Mouse (Mus musculus) midbrain, embryonic 14.5 days (tissue): ENCODE results near the gene Olfr747. TPM values are rescaled to one million over a fixed set of nuclear protein-coding genes. Genes with fewer than 3 reads are reported as not detected.
"Not testable (repeated sequence)": the region's sequence is repeated elsewhere in the genome, so short reads cannot be mapped to it uniquely, and the experiment has no call there.

Experiments
- ATAC-seq: fragments of 200-750 bp; cut with Nextera tagmentation; 2 replicates; pipeline ENCODE4 v1.8.0; 2017; ENCODE audit warnings: moderate number of reproducible peaks, moderate library complexity; ENCODE audit not compliant: low FRiP score, low TSS enrichment
- DNase-seq: peaks from one replicate; pipeline ENCODE4 v3.0.0-alpha.2; 2015
- H3K27ac ChIP-seq: fragments of 300-500 bp; sonication (generic); replicated peaks from 2 replicates; pipeline ENCODE4 v1.5.1; 2014; ENCODE audit warnings: mild to moderate bottlenecking, low read depth, low read length, moderate library complexity
- H3K27me3 ChIP-seq: fragments of 300-500 bp; sonication (generic); 2 replicates; pipeline ENCODE4 v1.6.1; 2014; ENCODE audit warnings: low read length, control low read depth, mixed read lengths; ENCODE audit not compliant: control insufficient read depth, insufficient read depth
- H3K36me3 ChIP-seq: fragments of 300-500 bp; sonication (generic); 2 replicates; pipeline ENCODE4 v1.6.1; 2014; ENCODE audit warnings: low read length, control low read depth; ENCODE audit not compliant: control insufficient read depth, insufficient read depth
- H3K4me1 ChIP-seq: fragments of 300-500 bp; sonication (generic); 2 replicates; pipeline ENCODE4 v1.6.1; 2014; ENCODE audit warnings: mild to moderate bottlenecking, antibody characterized with exemption, low read length, control low read depth; ENCODE audit not compliant: control insufficient read depth, insufficient read depth
- H3K4me2 ChIP-seq: fragments of 300-500 bp; sonication (generic); 2 replicates; pipeline ENCODE4 v1.6.1; 2014; ENCODE audit warnings: mild to moderate bottlenecking, low read length, moderate library complexity
- H3K4me3 ChIP-seq: fragments of 300-500 bp; sonication (generic); replicated peaks from 2 replicates; pipeline ENCODE4 v1.5.1; 2014; ENCODE audit warnings: low read depth, low read length
- H3K9ac ChIP-seq: fragments of 300-500 bp; sonication (generic); replicated peaks from 2 replicates; pipeline ENCODE4 v1.6.1; 2014; ENCODE audit warnings: mild to moderate bottlenecking, low read length, moderate library complexity
- H3K9me3 ChIP-seq: fragments of 300-500 bp; sonication (generic); 2 replicates; pipeline ENCODE4 v1.6.1; 2016; ENCODE audit warnings: low read length, control low read depth, mixed read lengths; ENCODE audit not compliant: control insufficient read depth
- WGBS: fragments of 180-500 bp; shearing (Covaris S2); extraction: QIAGEN DNeasy Blood & Tissue Kit; methylation state at CpG from one replicate; pipeline ENCODE4 v1.1.7; 2014; 5-methylcytosine and 5-hydroxymethylcytosine counted together
- polyA plus RNA-seq: library from polyadenylated mRNA; unstranded; fragments of >200 nt; fragmentation: Nextera tagmentation; extraction: Ambion mirVana; gene quantifications from 2 replicates; pipeline ENCODE4 v1.2.1, GENCODE M21; 2014

Gene Olfr747
- not detected in 2 replicates for polyA plus RNA-seq

- H3K27me3 ChIP-seq: no peaks in the 10 kb centered on the region
- DNase-seq (no peak), ATAC-seq (no peak)
- H3K27ac ChIP-seq: no peak within 1 kb of the TSS
- H3K9me3 ChIP-seq: no peaks in the 10 kb centered on the region
- H3K9ac ChIP-seq: no peak within 1 kb of the TSS
- no peaks in the 10 kb centered on the region for H3K4me1 ChIP-seq
- no peaks in the 10 kb centered on the region for H3K36me3 ChIP-seq
- no peak within 1 kb of the TSS for H3K4me3 ChIP-seq
- WGBS: 92% methylated on average over 3 of the region's 3 CpGs
- H3K4me2 ChIP-seq: no peak within 1 kb of the TSS
Measured at GRCm38 (mm10) chr14:50693106-50693505, at the start of gene Olfr747. TSS of gene Olfr747 (minus strand) at chr14:50693206.

- Histone ChIP-seq H3K4me3 (no peak overlapping the region), H3K9ac (no peak overlapping the region), H3K27me3 (no peaks in the 10 kb centered on the region), H3K4me2 (no peak overlapping the region), H3K9me3 (no peaks in the 10 kb centered on the region), H3K4me1 (no peaks in the 10 kb centered on the region), H3K27ac (no peak overlapping the region), H3K36me3 (no peaks in the 10 kb centered on the region)
- DNase-seq (no peak), ATAC-seq (no peak)
- 72% methylated on average over 2 of the region's 2 CpGs for WGBS
Measured at GRCm38 (mm10) chr14:50741584-50741983, 48.6 kb upstream of the Olfr747 start.

GRCm38 (mm10) chr14:50740334-50740733 is 47.3 kb upstream of the Olfr747 start:
- H3K27me3 ChIP-seq: no peaks in the 10 kb centered on the region
- WGBS: 79% methylated on average over 2 of the region's 2 CpGs
- no peaks in the 10 kb centered on the region for H3K4me1 ChIP-seq
- ATAC-seq (no peak), DNase-seq (no peak)
- no peaks in the 10 kb centered on the region for H3K36me3 ChIP-seq
- H3K4me2 ChIP-seq: no peak overlapping the region
- no peaks in the 10 kb centered on the region for H3K9me3 ChIP-seq
- H3K9ac ChIP-seq: no peak overlapping the region
- no peak overlapping the region for H3K27ac ChIP-seq
- no peak overlapping the region for H3K4me3 ChIP-seq

- H3K4me1 ChIP-seq, H3K9ac ChIP-seq, H3K4me3 ChIP-seq, DNase-seq, H3K4me2 ChIP-seq, ATAC-seq, H3K27ac ChIP-seq, H3K36me3 ChIP-seq, H3K9me3 ChIP-seq, H3K27me3 ChIP-seq: not testable (repeated sequence)
- WGBS: 86% methylated on average over 3 of the region's 4 CpGs
Measured at GRCm38 (mm10) chr14:50722371-50722770, 29.4 kb upstream of the Olfr747 start.

- ATAC-seq, H3K27me3 ChIP-seq, H3K4me1 ChIP-seq, H3K27ac ChIP-seq, H3K9me3 ChIP-seq, H3K4me3 ChIP-seq, DNase-seq, H3K9ac ChIP-seq, H3K4me2 ChIP-seq, H3K36me3 ChIP-seq: not testable (repeated sequence)
- 93% methylated on average over 15 of the region's 15 CpGs for WGBS
Measured at GRCm38 (mm10) chr14:50719875-50720274, 26.9 kb upstream of the Olfr747 start.

- Histone ChIP-seq H3K4me2 (no peak within 1 kb of the TSS), H3K4me1 (no peaks in the 10 kb centered on the region), H3K27me3 (no peaks in the 10 kb centered on the region), H3K27ac (no peak within 1 kb of the TSS), H3K9me3 (no peaks in the 10 kb centered on the region), H3K4me3 (no peak within 1 kb of the TSS), H3K36me3 (no peaks in the 10 kb centered on the region), H3K9ac (no peak within 1 kb of the TSS)
- ATAC-seq (no peak), DNase-seq (no peak)
- 76% methylated on average over 1 of the region's 1 CpGs for WGBS
Measured at GRCm38 (mm10) chr14:50707073-50707472, 14.1 kb upstream of the Olfr747 start, which contains the start of gene Olfr748. TSS of gene Olfr748 (plus strand) at chr14:50707373.

GRCm38 (mm10) chr14:50646783-50647182 is 46.2 kb downstream of the Olfr747 start, which contains the start of gene Olfr746:
TSS of gene Olfr746 (plus strand) at chr14:50647083.
- DNase-seq (no peak), ATAC-seq (no peak)
- no peak within 1 kb of the TSS for H3K27ac ChIP-seq
- no peaks in the 10 kb centered on the region for H3K27me3 ChIP-seq
- no peaks in the 10 kb centered on the region for H3K4me1 ChIP-seq
- H3K4me2 ChIP-seq: no peak within 1 kb of the TSS
- no peak within 1 kb of the TSS for H3K4me3 ChIP-seq
- H3K9me3 ChIP-seq: no peaks in the 10 kb centered on the region; the same call in 1 of the 2 replicates
- H3K36me3 ChIP-seq: no peaks in the 10 kb centered on the region
- H3K9ac ChIP-seq: no peak within 1 kb of the TSS

GRCm38 (mm10) chr14:50639088-50639487 is 53.9 kb downstream of the Olfr747 start, which contains the start of gene Olfr745:
TSS of gene Olfr745 (plus strand) at chr14:50639388.
- H3K36me3 ChIP-seq: no peaks in the 10 kb centered on the region
- no peaks in the 10 kb centered on the region for H3K27me3 ChIP-seq
- H3K4me2 ChIP-seq: no peak within 1 kb of the TSS
- DNase-seq (no peak), ATAC-seq (no peak)
- no peaks in the 10 kb centered on the region for H3K4me1 ChIP-seq
- H3K4me3 ChIP-seq: no peak within 1 kb of the TSS
- 85% methylated on average over 2 of the region's 2 CpGs for WGBS
- no peak within 1 kb of the TSS for H3K27ac ChIP-seq
- no peak within 1 kb of the TSS for H3K9ac ChIP-seq
- H3K9me3 ChIP-seq: peaks cover 3% of the 10 kb centered on the region; the same call in 1 of the 2 replicates
